Mouse (Mus musculus): ENCODE data around the gene Nfib. TPM values are rescaled to one million over a fixed set of nuclear protein-coding genes. Genes with fewer than 3 reads are reported as not detected.

The Nfib gene
- total and polyA plus RNA-seq, 2 experiments, result 16.4 to 50.0 TPM

DNA sequence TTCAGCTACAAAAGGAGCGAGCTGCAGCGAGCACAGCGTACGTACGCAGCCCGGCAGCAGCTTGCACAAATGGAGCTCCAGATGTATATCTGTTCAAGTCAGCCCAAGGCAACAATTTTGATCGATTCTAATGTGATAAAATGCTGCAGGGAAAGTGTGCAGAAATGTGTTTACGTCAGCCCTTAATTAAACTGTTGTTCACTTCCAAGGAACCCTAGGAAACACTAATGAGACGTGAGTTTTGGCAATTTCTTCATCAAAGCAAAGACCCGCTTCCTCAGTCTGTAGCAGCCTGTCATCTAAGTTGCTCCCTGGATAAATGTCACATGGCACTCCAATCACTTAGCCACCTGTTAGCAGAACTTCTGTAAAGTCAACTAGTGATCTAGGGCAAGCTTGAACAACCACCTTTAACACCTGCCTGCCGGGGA is 368.6 kb downstream of the Nfib start:
- no peak for TF ChIP-seq POLR2A (IDR thresholded peaks at IDR 0.05; ENCODE audit: extremely low read depth, insufficient read depth, low read length)
- TF ChIP-seq CTCF (IDR thresholded peaks at IDR 0.05; ENCODE audit: low read depth, low read length), result no peak
- Histone ChIP-seq H3K4me3 (ENCODE audit: insufficient read depth, low read depth, low read length) (no peak overlapping the region), H3K9ac (ENCODE audit: low read depth, low read length) (no peak overlapping the region), H3K4me1 (ENCODE audit: control insufficient read depth, insufficient read depth, low read length) (no peaks in the 10 kb centered on the region), H3K36me3 (ENCODE audit: control insufficient read depth, insufficient read depth, low read length) (peaks cover 5% of the 10 kb centered on the region), H3K27me3 (ENCODE audit: control insufficient read depth, insufficient read depth, low read length) (no peaks in the 10 kb centered on the region), H3K27ac (replicated peaks; ENCODE audit: insufficient read depth, low read depth, low read length) (no peak overlapping the region), H3K79me2 (ENCODE audit: control insufficient read depth, insufficient read depth, low read length) (peaks cover 10% of the 10 kb centered on the region; the same call in 1 of the 2 replicates)
- DNase-seq (ENCODE audit: extremely low read depth, low read depth, low spot score), result no peak
- WGBS, result 92% methylated on average over 11 of the region's 11 CpGs

DNA sequence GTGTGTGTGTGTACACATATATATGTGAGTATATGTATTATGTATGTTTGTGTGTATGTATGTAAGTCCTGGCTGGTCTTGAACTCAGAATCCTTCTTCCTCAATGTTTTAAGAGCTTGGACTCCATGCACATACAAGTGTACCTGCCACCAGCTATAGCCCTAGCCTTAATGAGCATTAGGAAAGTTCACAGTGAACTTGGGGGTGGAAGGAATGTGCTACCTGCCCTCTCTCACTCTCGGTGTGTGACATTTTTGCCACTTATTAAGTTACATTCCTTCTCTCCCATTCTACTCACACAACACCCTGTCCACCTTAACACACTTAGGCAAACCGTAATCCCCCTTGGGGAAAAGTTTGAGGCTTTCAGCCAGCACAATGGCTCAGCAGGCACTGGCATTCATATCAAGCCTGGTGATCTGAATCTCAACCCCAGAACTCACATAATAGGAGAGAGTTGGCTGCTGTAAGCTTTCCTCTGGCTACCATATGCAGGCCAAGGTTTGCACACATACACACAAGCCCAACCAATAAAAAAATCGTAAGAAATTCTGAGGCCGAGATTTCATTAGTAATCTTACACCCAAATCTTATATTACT is 370.2 kb downstream of the Nfib start:
- TF ChIP-seq POLR2A (IDR thresholded peaks at IDR 0.05; ENCODE audit: extremely low read depth, insufficient read depth, low read length) (no peak), CTCF (IDR thresholded peaks at IDR 0.05; ENCODE audit: low read depth, low read length) (no peak)
- Histone ChIP-seq H3K27ac (replicated peaks; ENCODE audit: insufficient read depth, low read depth, low read length) (no peak overlapping the region), H3K4me3 (ENCODE audit: insufficient read depth, low read depth, low read length) (no peak overlapping the region), H3K79me2 (ENCODE audit: control insufficient read depth, insufficient read depth, low read length) (peaks cover 10% of the 10 kb centered on the region; the same call in 1 of the 2 replicates), H3K36me3 (ENCODE audit: control insufficient read depth, insufficient read depth, low read length) (peaks cover 9% of the 10 kb centered on the region), H3K9ac (ENCODE audit: low read depth, low read length) (no peak overlapping the region), H3K27me3 (ENCODE audit: control insufficient read depth, insufficient read depth, low read length) (no peaks in the 10 kb centered on the region), H3K4me1 (ENCODE audit: control insufficient read depth, insufficient read depth, low read length) (no peaks in the 10 kb centered on the region)
- 95% methylated on average over 4 of the region's 4 CpGs for WGBS
- no peak for DNase-seq (ENCODE audit: extremely low read depth, low read depth, low spot score)

DNA sequence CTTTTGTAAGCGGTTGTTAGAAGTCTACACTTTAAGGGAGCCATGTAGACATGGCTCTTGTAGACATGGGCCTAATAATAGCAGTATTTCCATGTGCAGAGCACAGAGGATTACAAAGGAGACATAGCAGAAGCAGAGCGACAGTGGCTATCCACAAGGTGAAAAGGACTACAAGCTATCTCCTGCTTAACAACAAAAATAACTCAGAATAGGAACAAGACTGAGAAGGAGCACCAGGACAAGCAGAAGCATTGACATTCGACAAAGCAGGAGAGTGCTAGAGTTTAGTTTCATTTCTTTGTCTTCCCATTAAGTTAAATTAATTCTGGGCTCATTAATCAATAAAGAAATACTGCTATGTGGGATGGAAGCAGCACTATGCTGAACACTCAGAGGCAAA is 372.1 kb downstream of the Nfib start:
- Histone ChIP-seq H3K27ac (replicated peaks; ENCODE audit: insufficient read depth, low read depth, low read length) (no peak overlapping the region), H3K27me3 (ENCODE audit: control insufficient read depth, insufficient read depth, low read length) (no peaks in the 10 kb centered on the region), H3K36me3 (ENCODE audit: control insufficient read depth, insufficient read depth, low read length) (peaks cover 19% of the 10 kb centered on the region), H3K79me2 (ENCODE audit: control insufficient read depth, insufficient read depth, low read length) (peaks cover 6% of the 10 kb centered on the region; the same call in 1 of the 2 replicates), H3K4me3 (ENCODE audit: insufficient read depth, low read depth, low read length) (no peak overlapping the region), H3K4me1 (ENCODE audit: control insufficient read depth, insufficient read depth, low read length) (no peaks in the 10 kb centered on the region), H3K9ac (ENCODE audit: low read depth, low read length) (no peak overlapping the region)
- 93% methylated on average over 3 of the region's 3 CpGs for WGBS
- DNase-seq (ENCODE audit: extremely low read depth, low read depth, low spot score), result no peak
- TF ChIP-seq CTCF (IDR thresholded peaks at IDR 0.05; ENCODE audit: low read depth, low read length) (no peak), POLR2A (IDR thresholded peaks at IDR 0.05; ENCODE audit: extremely low read depth, insufficient read depth, low read length) (no peak)

DNA sequence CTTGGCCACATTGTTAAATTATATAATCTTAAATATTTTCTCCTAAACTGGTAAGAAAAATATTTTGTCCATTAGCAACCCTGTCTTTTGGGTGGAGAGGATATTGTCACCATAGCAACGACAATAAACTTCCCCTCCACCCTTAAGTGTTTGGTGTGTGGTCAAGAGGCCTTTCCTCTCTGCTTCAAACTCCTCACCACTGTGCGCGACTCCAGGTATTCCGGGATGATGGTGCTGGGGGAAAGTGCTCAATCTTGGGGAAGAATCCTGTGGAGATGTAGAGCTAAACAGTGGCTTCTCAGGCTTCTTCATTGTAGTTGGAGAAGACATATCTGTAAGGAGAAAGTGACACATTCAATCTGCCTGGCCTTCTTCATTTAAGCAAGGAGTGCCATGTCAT is 375.5 kb downstream of the Nfib start:
- 81% methylated on average over 4 of the region's 4 CpGs for WGBS
- H3K4me1 ChIP-seq (ENCODE audit: control insufficient read depth, insufficient read depth, low read length), result no peaks in the 10 kb centered on the region
- H3K27me3 ChIP-seq (ENCODE audit: control insufficient read depth, insufficient read depth, low read length), result no peaks in the 10 kb centered on the region
- TF ChIP-seq POLR2A (IDR thresholded peaks at IDR 0.05; ENCODE audit: extremely low read depth, insufficient read depth, low read length), result no peak
- no peak for TF ChIP-seq CTCF (IDR thresholded peaks at IDR 0.05; ENCODE audit: low read depth, low read length)
- H3K27ac ChIP-seq (replicated peaks; ENCODE audit: insufficient read depth, low read depth, low read length), result no peak overlapping the region
- peaks cover 2% of the 10 kb centered on the region; the same call in 1 of the 2 replicates for H3K79me2 ChIP-seq (ENCODE audit: control insufficient read depth, insufficient read depth, low read length)
- no peak overlapping the region for H3K4me3 ChIP-seq (ENCODE audit: insufficient read depth, low read depth, low read length)
- H3K9ac ChIP-seq (ENCODE audit: low read depth, low read length), result no peak overlapping the region
- no peak for DNase-seq (ENCODE audit: extremely low read depth, low read depth, low spot score)
- H3K36me3 ChIP-seq (ENCODE audit: control insufficient read depth, insufficient read depth, low read length), result peaks cover 29% of the 10 kb centered on the region

DNA sequence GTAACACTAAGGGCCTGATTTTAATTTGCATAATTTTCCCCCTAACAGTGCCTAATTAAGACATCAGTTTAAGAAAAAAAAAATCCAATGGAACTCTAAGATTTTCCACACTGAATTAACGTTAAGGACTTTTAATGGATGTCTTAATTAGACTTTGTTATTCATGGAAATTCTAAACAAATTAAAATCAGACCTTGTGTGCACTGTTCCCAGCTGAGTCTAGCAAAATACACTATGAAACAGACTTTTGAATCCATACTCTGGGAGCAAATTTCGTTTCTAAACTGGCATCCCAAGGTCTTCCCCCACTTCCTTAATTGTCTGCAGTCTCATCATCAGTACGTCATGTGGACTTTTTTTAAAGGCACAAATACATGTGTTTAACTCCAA is 379.4 kb downstream of the Nfib start:
- no peaks in the 10 kb centered on the region for H3K4me1 ChIP-seq (ENCODE audit: control insufficient read depth, insufficient read depth, low read length)
- TF ChIP-seq POLR2A (IDR thresholded peaks at IDR 0.05; ENCODE audit: extremely low read depth, insufficient read depth, low read length) (no peak), CTCF (IDR thresholded peaks at IDR 0.05; ENCODE audit: low read depth, low read length) (no peak)
- WGBS, result 80% methylated on average over 3 of the region's 3 CpGs

DNA sequence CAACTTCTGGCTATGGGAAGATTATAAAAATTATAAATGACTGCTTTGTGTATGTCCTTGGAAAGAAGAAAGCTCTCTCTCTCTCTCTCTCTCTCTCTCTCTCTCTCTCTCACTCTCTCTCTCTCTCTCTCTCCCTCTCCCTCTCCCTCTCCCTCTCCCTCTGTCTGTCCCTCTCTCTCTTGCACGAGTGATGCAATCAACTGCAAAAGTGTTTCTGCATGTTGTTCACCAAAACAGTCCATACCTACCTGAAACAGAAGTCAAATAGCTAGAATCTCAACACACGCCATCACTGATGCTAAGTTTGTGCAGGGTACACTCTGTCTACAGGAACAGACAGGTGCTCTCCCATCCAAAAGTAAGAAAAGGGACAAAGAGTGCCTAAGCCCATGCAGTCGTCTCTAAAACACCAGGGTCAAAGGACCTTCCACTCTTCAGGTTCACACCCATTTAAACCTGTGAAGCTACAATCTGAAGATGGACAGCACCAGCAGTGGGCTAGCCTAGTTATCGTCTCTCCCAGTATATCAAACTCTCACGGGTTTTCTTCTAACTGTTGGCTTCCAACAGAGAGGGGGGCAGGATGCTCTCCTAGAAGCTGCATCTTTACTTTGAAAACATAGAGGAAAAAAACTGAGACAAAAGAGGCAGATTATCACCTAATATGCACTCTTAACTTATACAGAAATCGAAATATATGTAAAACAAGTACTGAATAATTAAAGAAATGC is 380.0 kb downstream of the Nfib start:
- no peak for TF ChIP-seq POLR2A (IDR thresholded peaks at IDR 0.05; ENCODE audit: extremely low read depth, insufficient read depth, low read length)
- Histone ChIP-seq H3K4me1 (ENCODE audit: control insufficient read depth, insufficient read depth, low read length) (no peaks in the 10 kb centered on the region), H3K9ac (ENCODE audit: low read depth, low read length) (no peak overlapping the region), H3K4me3 (ENCODE audit: insufficient read depth, low read depth, low read length) (no peak overlapping the region), H3K27ac (replicated peaks; ENCODE audit: insufficient read depth, low read depth, low read length) (no peak overlapping the region), H3K27me3 (ENCODE audit: control insufficient read depth, insufficient read depth, low read length) (no peaks in the 10 kb centered on the region), H3K79me2 (ENCODE audit: control insufficient read depth, insufficient read depth, low read length) (peaks cover 2% of the 10 kb centered on the region; the same call in 1 of the 2 replicates), H3K36me3 (ENCODE audit: control insufficient read depth, insufficient read depth, low read length) (peaks cover 59% of the 10 kb centered on the region)
- 84% methylated on average over 6 of the region's 6 CpGs for WGBS
- DNase-seq (ENCODE audit: extremely low read depth, low read depth, low spot score), result no peak

More for the DNA sequence above, 379.4 kb downstream of the Nfib start:
- Histone ChIP-seq H3K9ac (ENCODE audit: low read depth, low read length) (no peak overlapping the region), H3K36me3 (ENCODE audit: control insufficient read depth, insufficient read depth, low read length) (peaks cover 56% of the 10 kb centered on the region), H3K79me2 (ENCODE audit: control insufficient read depth, insufficient read depth, low read length) (peaks cover 2% of the 10 kb centered on the region; the same call in 1 of the 2 replicates), H3K27me3 (ENCODE audit: control insufficient read depth, insufficient read depth, low read length) (no peaks in the 10 kb centered on the region), H3K27ac (replicated peaks; ENCODE audit: insufficient read depth, low read depth, low read length) (no peak overlapping the region), H3K4me3 (ENCODE audit: insufficient read depth, low read depth, low read length) (no peak overlapping the region)
- no peak for DNase-seq (ENCODE audit: extremely low read depth, low read depth, low spot score)

All from liver, adult 2 months (tissue).